Mouse (Mus musculus) left cerebral cortex, adult 2 months (tissue): ENCODE measurements around the gene Mrps11. TPM values are rescaled to one million over a fixed set of nuclear protein-coding genes. Genes with fewer than 3 reads are reported as not detected.
A peak's percentile ranks its signal among the peaks of the same experiment; 100 is the strongest.

Experiments used
- DNase-seq, 2 experiments: peaks; one replicate each; pipeline ENCODE4 v3.0.0; 2021 to 2022; ENCODE audit warnings: low spot score in 2 of 2, mixed read lengths in 1 of 2; ENCODE audit errors: extremely low spot score in 1 of 2
- H3K27ac ChIP-seq: fragments of 200-600 bp; 2 replicates; pipeline ENCODE4 v1.8.1; 2022
- H3K4me3 ChIP-seq: fragments of 200-600 bp; 2 replicates; pipeline ENCODE4 v1.8.1; 2022
- CTCF ChIP-seq: fragments of 200-600 bp; IDR thresholded peaks from 2 replicates; pipeline ENCODE4 v1.8.1; 2022; ENCODE audit warnings: antibody characterized with exemption, mild to moderate bottlenecking, moderate library complexity
- intact Hi-C: fragments of 180-260 bp; cut with DNase I; formaldehyde crosslinking; loops from one replicate; pipeline ENCODE4 v1.15.1; 2025
- long read RNA-seq, 2 experiments: library from polyadenylated mRNA; stranded (forward); transcript quantifications; one replicate each; pipeline ENCODE4 v2.0.0; 2021; ENCODE audit warnings: borderline mapping rate in 2 of 2
- total RNA-seq, 2 experiments: library from RNA; stranded (reverse); gene quantifications; 2 replicates each; pipeline ENCODE4 v1.2.3; 2021

Gene Mrps11
- total RNA-seq, result 10 to 100 TPM; 34.6 to 42.3 TPM
- long read RNA-seq, experiment 1, transcript Mrps11-201 (6 exons, 1,056 nt), result major isoform, 24 of 34 reads
- long read RNA-seq, experiment 1, partial matches to known transcripts, result 1 of 34 reads
- long read RNA-seq, experiment 1, other reads (novel, unspliced or antisense), result 7 of 34 reads
- long read RNA-seq, experiment 2, transcript Mrps11-201 (6 exons, 1,056 nt), result major isoform, 24 of 29 reads
- long read RNA-seq, experiment 2, partial matches to known transcripts, result 3 of 29 reads
- long read RNA-seq, experiment 2, other reads (novel, unspliced or antisense), result 1 of 29 reads

- DNase-seq, result peak; percentile 83
- Histone ChIP-seq H3K4me3 (peak within 1 kb of the TSS; percentile 99), H3K27ac (peak within 1 kb of the TSS; percentile 99)
- TF ChIP-seq CTCF, result no peak; the same call in 1 of the 2 replicates
- intact Hi-C loops, result no loop called here
Observed at GRCm38 (mm10) chr7:78782639-78783581, at the start of gene Mrps11, which contains the start of gene Mrpl46. TSS of gene Mrps11 (plus strand) at chr7:78783119. TSS of gene Mrpl46 (minus strand) at chr7:78783531.

GRCm38 (mm10) chr7:78737196-78737595, 45.7 kb upstream of the Mrps11 start:
- no peak overlapping the region for H3K4me3 ChIP-seq
- intact Hi-C loops, result no loop called here
- TF ChIP-seq CTCF, result no peak
- no peak for DNase-seq
- H3K27ac ChIP-seq, result no peak overlapping the region

GRCm38 (mm10) chr7:78737614-78738210, 45.2 kb upstream of the Mrps11 start, which contains the start of gene Ntrk3:
TSS of gene Ntrk3 (minus strand) at chr7:78738012.
- TF ChIP-seq CTCF, result no peak
- intact Hi-C loops, result no loop called here
- Histone ChIP-seq H3K4me3 (no peak within 1 kb of the TSS), H3K27ac (no peak within 1 kb of the TSS)
- no peak for DNase-seq

- intact Hi-C loops, result no loop called here
- no peak for TF ChIP-seq CTCF
- Histone ChIP-seq H3K4me3 (no peak overlapping the region), H3K27ac (no peak overlapping the region)
- DNase-seq, result no peak
Observed at GRCm38 (mm10) chr7:78739351-78740000, 43.4 kb upstream of the Mrps11 start.

GRCm38 (mm10) chr7:78743731-78744385, 39.1 kb upstream of the Mrps11 start:
- Histone ChIP-seq H3K27ac (no peak overlapping the region), H3K4me3 (no peak overlapping the region)
- intact Hi-C loops, result no loop called here
- TF ChIP-seq CTCF, result no peak
- DNase-seq, result no peak

GRCm38 (mm10) chr7:78752961-78753360, 30.0 kb upstream of the Mrps11 start:
- Histone ChIP-seq H3K4me3 (no peak overlapping the region), H3K27ac (no peak overlapping the region)
- intact Hi-C loops, result no loop called here
- no peak for DNase-seq
- no peak for TF ChIP-seq CTCF

GRCm38 (mm10) chr7:78753752-78754457, 29.0 kb upstream of the Mrps11 start:
- Histone ChIP-seq H3K27ac (no peak overlapping the region), H3K4me3 (no peak overlapping the region)
- no peak for TF ChIP-seq CTCF
- no peak for DNase-seq
- intact Hi-C loops, result no loop called here

GRCm38 (mm10) chr7:78754458-78755000, 28.4 kb upstream of the Mrps11 start:
- H3K4me3 ChIP-seq, result no peak overlapping the region
- intact Hi-C loops, result no loop called here
- no peak for TF ChIP-seq CTCF
- H3K27ac ChIP-seq, result no peak overlapping the region
- no peak for DNase-seq

- no peak for TF ChIP-seq CTCF
- no peak for DNase-seq
- Histone ChIP-seq H3K4me3 (no peak overlapping the region), H3K27ac (no peak overlapping the region)
- intact Hi-C loops, result no loop called here
Observed at GRCm38 (mm10) chr7:78763801-78764200, 19.1 kb upstream of the Mrps11 start.

- Histone ChIP-seq H3K4me3 (no peak overlapping the region), H3K27ac (no peak overlapping the region)
- DNase-seq, result no peak
- intact Hi-C loops, result no loop called here
- TF ChIP-seq CTCF, result no peak
Observed at GRCm38 (mm10) chr7:78765215-78765631, 17.7 kb upstream of the Mrps11 start.
